Mouse (Mus musculus) embryonic facial prominence, embryonic 12.5 days (tissue): ENCODE measurements around the gene Gm21988. TPM values are rescaled to one million over a fixed set of nuclear protein-coding genes. Genes with fewer than 3 reads are reported as not detected.
A peak's percentile ranks its signal among the peaks of the same experiment; 100 is the strongest.

ENCODE experiments used
- ATAC-seq: fragments of 200-750 bp; cut with Nextera tagmentation; 2 replicates; pipeline ENCODE4 v1.8.0; 2017; ENCODE audit not compliant: insufficient number of reproducible peaks, insufficient read depth, low FRiP score, low TSS enrichment
- H3K27ac ChIP-seq: fragments of 300-500 bp; sonication (generic); 2 replicates; pipeline ENCODE4 v1.5.1; 2016; ENCODE audit warnings: mild to moderate bottlenecking
- H3K27me3 ChIP-seq: fragments of 300-500 bp; sonication (generic); 2 replicates; pipeline ENCODE4 v1.6.1; 2016; ENCODE audit warnings: mild to moderate bottlenecking, moderate library complexity
- H3K36me3 ChIP-seq: fragments of 300-500 bp; sonication (generic); 2 replicates; pipeline ENCODE4 v1.6.1; 2016; ENCODE audit warnings: mild to moderate bottlenecking
- H3K4me1 ChIP-seq: fragments of 300-500 bp; sonication (generic); 2 replicates; pipeline ENCODE4 v1.6.1; 2016
- H3K4me2 ChIP-seq: fragments of 300-500 bp; sonication (generic); replicated peaks from 2 replicates; pipeline ENCODE4 v1.6.1; 2016; ENCODE audit warnings: mild to moderate bottlenecking, moderate library complexity
- H3K4me3 ChIP-seq: fragments of 300-500 bp; sonication (generic); 2 replicates; pipeline ENCODE4 v1.5.1; 2016; ENCODE audit warnings: mild to moderate bottlenecking
- H3K9ac ChIP-seq: fragments of 300-500 bp; sonication (generic); 2 replicates; pipeline ENCODE4 v1.6.1; 2016; ENCODE audit warnings: mild to moderate bottlenecking, moderate library complexity
- H3K9me3 ChIP-seq: fragments of 300-500 bp; sonication (generic); 2 replicates; pipeline ENCODE4 v1.6.1; 2016; ENCODE audit warnings: mild to moderate bottlenecking, moderate library complexity
- WGBS: fragments of 180-500 bp; shearing (Covaris S2); methylation state at CpG from one replicate; pipeline ENCODE4 v1.1.7; 2016; 5-methylcytosine and 5-hydroxymethylcytosine counted together
- microRNA counts: library from miRNA; unstranded; fragments of <30 nt; microRNA quantifications from one replicate; lab custom pipeline; 2017
- microRNA-seq: library from miRNA; unstranded; fragments of <30 nt; microRNA quantifications from one replicate; pipeline ENCODE4, GENCODE M21; 2017
- polyA plus RNA-seq: library from polyadenylated mRNA; unstranded; fragments of >200 nt; fragmentation: Nextera tagmentation; extraction: Ambion mirVana; gene quantifications from 2 replicates; pipeline ENCODE4 v1.2.1, GENCODE M21; 2016

The Gm21988 gene
- polyA plus RNA-seq, 1 experiment from 2014 or later, result 13.2 TPM

- no peak for ATAC-seq
- Histone ChIP-seq H3K27ac (no peak overlapping the region), H3K9me3 (0 out of 2 replicates have a peak, but pooled peaks cover 4% of the 10 kb centered on the region), H3K9ac (no peak overlapping the region), H3K27me3 (no peaks in the 10 kb centered on the region), H3K36me3 (no peaks in the 10 kb centered on the region), H3K4me3 (no peak overlapping the region), H3K4me1 (0 out of 2 replicates have a peak, but pooled peaks cover 5% of the 10 kb centered on the region), H3K4me2 (no peak overlapping the region)
- 78% methylated on average over 8 of the region's 8 CpGs for WGBS
Observed at GRCm38 (mm10) chr11:70199107-70199506, 40.5 kb downstream of the Gm21988 start.

DNA sequence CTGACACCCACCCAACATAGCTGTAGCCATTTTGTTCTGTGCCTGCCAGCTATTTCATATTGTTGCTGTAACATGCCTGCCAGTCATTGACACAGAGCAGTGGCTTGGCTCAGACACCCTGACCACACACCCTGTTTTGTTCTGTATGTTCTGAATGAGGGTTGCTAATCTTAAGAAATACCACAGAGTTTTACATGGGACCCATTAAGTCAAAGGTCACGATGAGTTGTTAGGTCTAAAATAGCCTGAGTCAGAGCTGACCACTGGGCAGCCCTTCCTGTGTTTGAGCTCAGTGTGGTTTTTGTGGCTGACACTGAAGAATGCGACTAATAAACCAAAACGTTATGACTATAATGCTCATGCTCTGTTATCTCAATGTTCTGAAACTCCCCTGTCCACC, 41.3 kb downstream of the Gm21988 start:
- H3K4me3 ChIP-seq, result no peak overlapping the region
- H3K4me1 ChIP-seq, result peaks cover 12% of the 10 kb centered on the region; the same call in 1 of the 2 replicates
- ATAC-seq, result no peak
- no peaks in the 10 kb centered on the region for H3K36me3 ChIP-seq
- H3K27ac ChIP-seq, result no peak overlapping the region
- H3K9me3 ChIP-seq, result 0 out of 2 replicates have a peak, but pooled peaks cover 4% of the 10 kb centered on the region
- H3K27me3 ChIP-seq, result no peaks in the 10 kb centered on the region
- no peak overlapping the region for H3K9ac ChIP-seq
- 84% methylated on average over 3 of the region's 3 CpGs for WGBS
- H3K4me2 ChIP-seq, result no peak overlapping the region

DNA sequence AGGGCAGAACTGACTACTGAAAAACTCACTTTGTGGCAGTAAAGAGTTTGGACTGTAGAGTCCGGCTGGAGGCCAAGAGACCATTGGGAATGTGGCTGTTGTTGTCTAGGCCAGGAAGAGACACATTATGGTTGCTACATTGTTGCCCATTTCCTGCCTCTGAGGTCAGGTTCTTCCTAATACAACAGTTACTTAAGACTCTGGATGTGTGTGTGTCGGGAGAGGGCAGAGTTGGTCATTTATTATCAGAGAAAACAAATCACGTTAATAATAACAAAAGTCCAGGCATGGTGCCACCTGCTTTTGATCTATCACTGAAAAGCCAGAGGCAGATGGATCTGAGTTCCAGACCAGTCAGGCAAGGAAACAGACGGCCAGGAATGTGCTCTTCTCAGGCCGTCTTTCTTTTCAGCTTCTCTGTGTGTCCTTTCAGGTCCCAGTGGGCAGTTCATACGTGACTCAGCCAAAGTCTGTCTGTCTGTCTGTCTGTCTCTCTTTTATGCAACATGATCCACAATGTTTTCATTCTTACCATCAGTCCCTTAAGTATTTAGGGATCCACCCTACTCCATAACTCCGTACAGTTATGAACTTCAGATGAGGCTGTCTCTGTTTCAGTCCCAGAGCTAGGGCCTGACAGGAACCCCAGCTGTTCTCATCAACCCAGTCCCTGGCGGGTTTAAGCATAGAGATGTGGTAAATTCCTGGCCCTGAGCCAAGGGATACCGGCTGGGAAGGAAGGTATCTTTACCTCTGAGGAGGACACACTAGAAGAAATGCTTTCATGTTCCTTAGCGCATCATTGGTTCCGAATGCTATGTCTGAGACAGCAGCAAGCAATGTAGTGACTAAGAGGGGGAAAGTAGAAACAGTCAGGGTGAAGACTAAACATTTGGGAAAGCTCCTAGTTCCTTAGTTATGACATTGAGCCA, 46.0 kb downstream of the Gm21988 start:
- H3K27ac ChIP-seq, result no peak overlapping the region
- no peak overlapping the region for H3K4me3 ChIP-seq
- no peak for ATAC-seq
- 0 out of 2 replicates have a peak, but pooled peaks cover 4% of the 10 kb centered on the region for H3K9me3 ChIP-seq
- no peak overlapping the region for H3K9ac ChIP-seq
- no peaks in the 10 kb centered on the region for H3K36me3 ChIP-seq
- H3K4me1 ChIP-seq, result peaks cover 9% of the 10 kb centered on the region; the same call in 1 of the 2 replicates
- H3K4me2 ChIP-seq, result no peak overlapping the region
- WGBS, result 40% methylated on average over 11 of the region's 11 CpGs
- no peaks in the 10 kb centered on the region for H3K27me3 ChIP-seq

- H3K4me1 ChIP-seq, result peaks cover 9% of the 10 kb centered on the region; the same call in 1 of the 2 replicates
- ATAC-seq, result no peak
- H3K36me3 ChIP-seq, result no peaks in the 10 kb centered on the region
- no peak overlapping the region for H3K4me2 ChIP-seq
- 0 out of 2 replicates have a peak, but pooled peaks cover 4% of the 10 kb centered on the region for H3K9me3 ChIP-seq
- 78% methylated on average over 4 of the region's 4 CpGs for WGBS
- H3K27me3 ChIP-seq, result no peaks in the 10 kb centered on the region
- H3K4me3 ChIP-seq, result no peak overlapping the region
- no peak overlapping the region for H3K9ac ChIP-seq
- H3K27ac ChIP-seq, result no peak overlapping the region
Observed at GRCm38 (mm10) chr11:70192157-70192556, 47.5 kb downstream of the Gm21988 start.

GRCm38 (mm10) chr11:70191188-70191587, 48.4 kb downstream of the Gm21988 start:
- Histone ChIP-seq H3K9ac (no peak overlapping the region), H3K4me3 (no peak overlapping the region), H3K36me3 (no peaks in the 10 kb centered on the region), H3K27me3 (no peaks in the 10 kb centered on the region), H3K9me3 (0 out of 2 replicates have a peak, but pooled peaks cover 4% of the 10 kb centered on the region), H3K4me2 (no peak overlapping the region), H3K27ac (no peak overlapping the region), H3K4me1 (peaks cover 9% of the 10 kb centered on the region; the same call in 1 of the 2 replicates)
- WGBS, result 90% methylated on average over 6 of the region's 6 CpGs
- no peak for ATAC-seq

GRCm38 (mm10) chr11:70189319-70190134, 50.1 kb downstream of the Gm21988 start:
- no peak overlapping the region for H3K4me2 ChIP-seq
- H3K36me3 ChIP-seq, result no peaks in the 10 kb centered on the region
- no peak overlapping the region for H3K4me3 ChIP-seq
- no peak overlapping the region for H3K9ac ChIP-seq
- H3K27me3 ChIP-seq, result no peaks in the 10 kb centered on the region
- no peaks in the 10 kb centered on the region for H3K9me3 ChIP-seq
- WGBS, result 84% methylated on average over 28 of the region's 28 CpGs
- peaks cover 9% of the 10 kb centered on the region; the same call in 1 of the 2 replicates for H3K4me1 ChIP-seq
- no peak for ATAC-seq
- no peak overlapping the region for H3K27ac ChIP-seq

MicroRNAs encoded within 50 kb of the gene (microRNA counts, 519-probe panel; counts per million panel counts)
- microRNA mmu-miR-195 (lab: Ali Mortazavi, UCI) (460 counts per million, percentile 65 among the panel's probes with 10 or more counts), microRNA mmu-miR-497 (lab: Ali Mortazavi, UCI) (460 counts per million, percentile 65 among the panel's probes with 10 or more counts)

Small RNA genes within 50 kb of the gene (microRNA-seq; reads per million reads assigned to microRNA genes)
- gene Mir195a, result 699 reads per million, percentile 73 among the genes with 10 or more reads in this experiment
- gene Mir497, result not detected
- gene Mir497b, result not detected

Other genes with a start within 250 kb of the Gm21988 start
- gene Gabarap, start 248.7 kb downstream of the Gm21988 start, polyA plus RNA-seq, result 463 and 471 TPM in 2 replicates
- 95.1 and 99.1 TPM in 2 replicates for gene Phf23, start 244.1 kb downstream of the Gm21988 start, polyA plus RNA-seq
- 67.2 and 70.3 TPM in 2 replicates for gene Dvl2, start 239.2 kb downstream of the Gm21988 start, polyA plus RNA-seq
- 66.8 and 70.4 TPM in 2 replicates for gene Acadvl, start 224.4 kb downstream of the Gm21988 start, polyA plus RNA-seq
- 12.6 and 14.9 TPM in 2 replicates for gene Dlg4, start 222.9 kb downstream of the Gm21988 start, polyA plus RNA-seq
- gene Asgr1, start 185.7 kb downstream of the Gm21988 start, polyA plus RNA-seq, result 0.51 and 0.83 TPM in 2 replicates
- gene Asgr2, start 147.2 kb downstream of the Gm21988 start, polyA plus RNA-seq, result not detected in 2 replicates
- 0.41 TPM in 1 of 2 replicates, not detected in the other for gene Mgl2, start 109.5 kb downstream of the Gm21988 start, polyA plus RNA-seq
- gene Clec10a, start 83.6 kb downstream of the Gm21988 start, polyA plus RNA-seq, result 0.29 TPM in 1 of 2 replicates, not detected in the other
- gene Slc16a11, start 27.1 kb downstream of the Gm21988 start, polyA plus RNA-seq, result 1.5 and 2.0 TPM in 2 replicates
- 12.8 and 13.3 TPM in 2 replicates for gene Slc16a13, start 18.8 kb downstream of the Gm21988 start, polyA plus RNA-seq
- gene Bcl6b, start 10.0 kb downstream of the Gm21988 start, polyA plus RNA-seq, result 10.7 and 10.8 TPM in 2 replicates
- gene 0610010K14Rik, start 1.9 kb downstream of the Gm21988 start, polyA plus RNA-seq, result 193 and 202 TPM in 2 replicates
- gene Rnasek, start within 50 bp of the Gm21988 start, polyA plus RNA-seq, result 136 and 148 TPM in 2 replicates
- gene Alox12, start 15.5 kb upstream of the Gm21988 start, polyA plus RNA-seq, result 2.9 and 4.0 TPM in 2 replicates
- gene Alox12e, start 82.8 kb upstream of the Gm21988 start, polyA plus RNA-seq, result not detected in 2 replicates
- 0.29 TPM in 2 replicates for gene Alox15, start 112.2 kb upstream of the Gm21988 start, polyA plus RNA-seq
- gene Pelp1, start 170.2 kb upstream of the Gm21988 start, polyA plus RNA-seq, result 41.9 and 46.4 TPM in 2 replicates
- 21.7 and 23.7 TPM in 2 replicates for gene Arrb2, start 192.8 kb upstream of the Gm21988 start, polyA plus RNA-seq
- gene Med11, start 212.1 kb upstream of the Gm21988 start, polyA plus RNA-seq, result 41.4 and 44.5 TPM in 2 replicates
- gene Zmynd15, start 219.6 kb upstream of the Gm21988 start, polyA plus RNA-seq, result 0.27 and 0.46 TPM in 2 replicates
- gene Cxcl16, start 220.2 kb upstream of the Gm21988 start, polyA plus RNA-seq, result 1.4 and 2.2 TPM in 2 replicates